Mouse (Mus musculus) stomach, embryonic 14.5 days (tissue): ENCODE measurements around the gene Hfm1. TPM values are rescaled to one million over a fixed set of nuclear protein-coding genes. Genes with fewer than 3 reads are reported as not detected.

ENCODE experiments used
- ATAC-seq: fragments of 200-750 bp; cut with Nextera tagmentation; 2 replicates; pipeline ENCODE4 v1.8.0; 2017; ENCODE audit warnings: low read depth, moderate TSS enrichment; ENCODE audit not compliant: insufficient number of reproducible peaks, insufficient read depth, low FRiP score
- H3K27ac ChIP-seq: fragments of 300-500 bp; sonication (generic); 2 replicates; pipeline ENCODE4 v1.5.1; 2014; ENCODE audit warnings: mild to moderate bottlenecking, low read length, moderate library complexity, mixed read lengths
- H3K27me3 ChIP-seq: fragments of 300-500 bp; sonication (generic); 2 replicates; pipeline ENCODE4 v1.6.1; 2014; ENCODE audit warnings: low read length, control low read depth, mixed read lengths; ENCODE audit not compliant: control insufficient read depth, insufficient read depth
- H3K36me3 ChIP-seq: fragments of 300-500 bp; sonication (generic); 2 replicates; pipeline ENCODE4 v1.6.1; 2014; ENCODE audit warnings: mild to moderate bottlenecking, control low read depth, low read length, moderate library complexity, mixed read lengths; ENCODE audit not compliant: control insufficient read depth, insufficient read depth
- H3K4me1 ChIP-seq: fragments of 300-500 bp; sonication (generic); 2 replicates; pipeline ENCODE4 v1.6.1; 2014; ENCODE audit warnings: low read length, control low read depth, mixed read lengths; ENCODE audit not compliant: control insufficient read depth, insufficient read depth
- H3K4me2 ChIP-seq: fragments of 300-500 bp; sonication (generic); replicated peaks from 2 replicates; pipeline ENCODE4 v1.6.1; 2014; ENCODE audit warnings: low read depth, low read length, control low read depth
- H3K4me3 ChIP-seq: fragments of 300-500 bp; sonication (generic); 2 replicates; pipeline ENCODE4 v1.5.1; 2014; ENCODE audit warnings: low read depth, low read length, control low read depth
- H3K9ac ChIP-seq: fragments of 300-500 bp; sonication (generic); replicated peaks from 2 replicates; pipeline ENCODE4 v1.6.1; 2014; ENCODE audit warnings: low read depth, mild to moderate bottlenecking, control low read depth, low read length, moderate library complexity, mixed read lengths
- H3K9me3 ChIP-seq: fragments of 300-500 bp; sonication (generic); 2 replicates; pipeline ENCODE4 v1.6.1; 2016; ENCODE audit warnings: low read depth, low read length, control low read depth; ENCODE audit not compliant: control insufficient read depth
- WGBS: fragments of 180-500 bp; shearing (Covaris S2); extraction: QIAGEN DNeasy Blood & Tissue Kit; methylation state at CpG from one replicate; pipeline ENCODE4 v1.1.7; 2014; 5-methylcytosine and 5-hydroxymethylcytosine counted together
- polyA plus RNA-seq: library from polyadenylated mRNA; unstranded; fragments of >200 nt; fragmentation: Nextera tagmentation; extraction: Ambion mirVana; gene quantifications from 2 replicates; pipeline ENCODE4 v1.2.1, GENCODE M21; 2014

Gene Hfm1
- polyA plus RNA-seq, 1 experiment from 2014 or later, result 2.1 TPM

DNA sequence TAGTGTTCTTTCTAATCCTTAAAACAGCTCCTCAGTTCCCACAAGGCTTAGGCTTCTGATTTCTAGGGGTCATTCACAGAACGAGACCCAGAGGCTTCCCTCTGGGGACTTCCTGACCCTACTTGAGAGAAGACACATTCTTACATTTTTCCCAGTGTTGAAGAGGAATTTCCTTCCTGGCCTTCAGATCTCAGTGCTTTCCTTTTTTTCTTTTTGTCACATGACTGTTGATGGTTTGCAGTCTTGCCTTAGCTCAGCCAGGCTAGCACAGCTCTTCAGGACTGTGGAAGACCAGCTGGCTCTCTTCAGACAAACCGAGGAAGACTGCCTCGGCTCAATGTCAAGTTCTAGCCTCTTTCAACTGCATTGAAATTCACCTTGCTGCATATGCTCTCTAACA, 30.3 kb upstream of the Hfm1 start:
- no peaks in the 10 kb centered on the region for H3K27me3 ChIP-seq
- no peak overlapping the region for H3K4me2 ChIP-seq
- no peak overlapping the region for H3K9ac ChIP-seq
- H3K36me3 ChIP-seq, result no peaks in the 10 kb centered on the region
- H3K27ac ChIP-seq, result peak overlapping the region; percentile 34; the same call in 1 of the 2 replicates
- 35% methylated on average over 3 of the region's 3 CpGs for WGBS
- no peak overlapping the region for H3K4me3 ChIP-seq
- 0 out of 2 replicates have a peak, but pooled peaks cover 6% of the 10 kb centered on the region for H3K9me3 ChIP-seq
- peaks cover 13% of the 10 kb centered on the region; the same call in 1 of the 2 replicates for H3K4me1 ChIP-seq
- ATAC-seq, result peak; percentile 80; the same call in 1 of the 2 replicates

GRCm38 (mm10) chr5:106948683-106949082, 22.6 kb upstream of the Hfm1 start:
- Histone ChIP-seq H3K27ac (no peak overlapping the region), H3K4me3 (no peak overlapping the region), H3K36me3 (no peaks in the 10 kb centered on the region), H3K9me3 (no peaks in the 10 kb centered on the region), H3K9ac (no peak overlapping the region), H3K4me1 (no peaks in the 10 kb centered on the region), H3K4me2 (no peak overlapping the region), H3K27me3 (no peaks in the 10 kb centered on the region)
- 79% methylated on average over 6 of the region's 6 CpGs for WGBS
- no peak for ATAC-seq

DNA sequence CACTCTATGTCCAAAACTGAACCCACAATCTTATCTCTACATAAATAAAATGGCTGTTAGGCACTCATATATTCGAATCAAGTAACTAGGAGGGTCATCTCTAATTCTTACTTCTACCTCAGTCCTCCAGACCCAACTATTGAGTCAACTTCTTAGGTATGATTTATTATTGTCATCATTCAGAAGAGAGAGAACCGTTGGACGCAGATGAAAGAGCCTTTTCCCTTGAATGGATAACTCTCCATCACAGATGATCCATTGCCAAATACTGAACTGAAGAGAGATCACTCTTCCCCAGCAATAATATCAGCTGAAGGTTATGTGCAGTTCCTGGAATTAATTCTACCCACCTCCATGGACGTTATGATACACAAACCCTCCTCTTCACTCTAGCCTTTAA, 20.2 kb upstream of the Hfm1 start:
- Histone ChIP-seq H3K4me2 (no peak overlapping the region), H3K27ac (no peak overlapping the region), H3K4me1 (no peaks in the 10 kb centered on the region), H3K27me3 (no peaks in the 10 kb centered on the region), H3K9me3 (no peaks in the 10 kb centered on the region), H3K9ac (no peak overlapping the region), H3K36me3 (no peaks in the 10 kb centered on the region), H3K4me3 (no peak overlapping the region)
- ATAC-seq, result no peak
- 60% methylated on average over 4 of the region's 4 CpGs for WGBS

GRCm38 (mm10) chr5:106927996-106928395, 1.9 kb upstream of the Hfm1 start:
- Histone ChIP-seq H3K27ac (no peak overlapping the region), H3K4me2 (no peak overlapping the region), H3K36me3 (no peaks in the 10 kb centered on the region), H3K9ac (no peak overlapping the region), H3K4me3 (no peak overlapping the region), H3K27me3 (no peaks in the 10 kb centered on the region), H3K9me3 (no peaks in the 10 kb centered on the region), H3K4me1 (no peaks in the 10 kb centered on the region)
- no peak for ATAC-seq
- WGBS, result 63% methylated on average over 4 of the region's 4 CpGs

DNA sequence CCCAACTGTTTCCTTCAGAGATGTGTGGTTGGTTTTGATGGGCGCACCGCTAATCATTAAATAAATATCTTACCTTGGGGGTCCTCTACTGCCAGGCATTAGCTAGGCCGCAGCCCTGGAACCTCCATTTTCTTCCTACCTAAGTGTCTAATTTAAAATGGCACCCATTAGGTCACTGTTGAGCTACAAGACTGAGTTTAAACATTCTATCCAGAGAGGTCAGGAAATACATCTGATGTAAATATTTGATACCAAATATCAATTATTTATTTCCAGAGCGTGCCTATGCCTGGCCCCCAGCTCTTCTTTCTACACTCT, 207 bp upstream of the Hfm1 start:
- Histone ChIP-seq H3K9me3 (no peaks in the 10 kb centered on the region), H3K36me3 (no peaks in the 10 kb centered on the region), H3K27ac (no peak overlapping the region), H3K4me1 (no peaks in the 10 kb centered on the region), H3K4me2 (peak overlapping the region; percentile 83), H3K27me3 (no peaks in the 10 kb centered on the region), H3K9ac (peak overlapping the region; percentile 40; the same call in 1 of the 2 replicates), H3K4me3 (peak overlapping the region; percentile 52)
- WGBS, result 29% methylated on average over 4 of the region's 4 CpGs
- ATAC-seq, result no peak

DNA sequence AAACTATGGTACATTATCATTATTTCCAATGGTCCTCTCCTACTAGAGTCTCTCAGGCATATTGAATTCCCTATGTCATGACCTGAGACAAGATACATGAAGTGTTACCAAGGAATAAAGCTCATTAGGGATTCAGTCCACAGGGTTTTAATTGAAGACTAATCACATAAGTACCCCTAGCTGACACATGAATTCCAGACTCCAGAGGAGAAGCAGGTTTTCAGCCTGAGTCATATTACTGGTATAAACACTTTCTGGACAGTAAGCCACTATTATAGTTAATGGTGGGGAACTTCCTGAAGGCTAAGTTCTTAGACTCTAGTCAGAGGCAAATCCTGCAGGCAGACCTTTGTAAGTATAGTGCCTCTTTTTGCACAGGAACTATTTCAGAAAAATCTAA, 6.8 kb downstream of the Hfm1 start:
- ATAC-seq, result no peak
- no peak overlapping the region for H3K27ac ChIP-seq
- no peak overlapping the region for H3K9ac ChIP-seq
- no peaks in the 10 kb centered on the region for H3K36me3 ChIP-seq
- H3K4me1 ChIP-seq, result no peaks in the 10 kb centered on the region
- H3K4me2 ChIP-seq, result no peak overlapping the region
- H3K4me3 ChIP-seq, result no peak overlapping the region
- H3K27me3 ChIP-seq, result no peaks in the 10 kb centered on the region
- no peaks in the 10 kb centered on the region for H3K9me3 ChIP-seq

DNA sequence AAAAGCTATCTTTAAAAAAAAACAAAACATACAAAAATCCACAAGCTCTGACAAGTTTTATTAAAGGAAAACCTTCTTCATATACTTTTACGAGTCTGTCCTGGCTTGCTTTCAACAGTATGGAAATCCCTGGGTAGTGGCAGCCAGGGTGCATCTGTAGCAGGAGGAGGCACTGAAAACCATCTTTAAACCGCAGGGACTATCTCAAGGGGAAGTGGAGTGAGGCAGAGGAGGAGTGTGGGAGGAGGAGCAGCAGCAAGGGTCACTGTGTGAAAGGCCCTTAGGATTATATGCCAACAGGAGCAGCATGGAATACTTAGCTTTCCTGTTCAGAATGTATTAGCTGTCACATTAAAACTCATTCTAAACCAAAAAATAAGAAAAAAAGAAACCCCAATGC, 29.2 kb downstream of the Hfm1 start:
- ATAC-seq, result no peak
- Histone ChIP-seq H3K9me3 (no peaks in the 10 kb centered on the region), H3K4me2 (no peak overlapping the region), H3K27ac (no peak overlapping the region), H3K9ac (no peak overlapping the region), H3K4me1 (no peaks in the 10 kb centered on the region), H3K4me3 (no peak overlapping the region), H3K27me3 (no peaks in the 10 kb centered on the region), H3K36me3 (no peaks in the 10 kb centered on the region)
- WGBS, result 66% methylated on average over 2 of the region's 2 CpGs

- WGBS, result 44% methylated on average over 5 of the region's 5 CpGs
- ATAC-seq, result no peak
- Histone ChIP-seq H3K4me2 (no peak overlapping the region), H3K4me3 (no peak overlapping the region), H3K9ac (no peak overlapping the region), H3K9me3 (no peaks in the 10 kb centered on the region), H3K4me1 (no peaks in the 10 kb centered on the region), H3K27ac (no peak overlapping the region), H3K36me3 (no peaks in the 10 kb centered on the region), H3K27me3 (no peaks in the 10 kb centered on the region)
Observed at GRCm38 (mm10) chr5:106891773-106892172, 34.3 kb downstream of the Hfm1 start.

- Histone ChIP-seq H3K4me2 (no peak overlapping the region), H3K4me1 (no peaks in the 10 kb centered on the region), H3K4me3 (no peak overlapping the region), H3K9ac (no peak overlapping the region), H3K36me3 (no peaks in the 10 kb centered on the region), H3K9me3 (no peaks in the 10 kb centered on the region), H3K27ac (no peak overlapping the region), H3K27me3 (no peaks in the 10 kb centered on the region)
- no peak for ATAC-seq
- 73% methylated on average over 1 of the region's 1 CpGs for WGBS
Observed at GRCm38 (mm10) chr5:106887303-106888071, 38.6 kb downstream of the Hfm1 start.
